Mouse (Mus musculus) mouse embryonic stem cell (cell line): ENCODE measurements around the gene Tmem11.
"Not testable (repeated sequence)": the region's sequence is repeated elsewhere in the genome, so short reads cannot be mapped to it uniquely, and the experiment has no call there.

ENCODE experiments used
- in situ Hi-C, 2 experiments: fragments of 300-500 bp; cut with MboI; formaldehyde crosslinking; loops; 1 replicate in 1 of 2; 3 replicates in 1 of 2; pipeline ENCODE4 v1.14.3; 2019 to 2020; ENCODE audit warnings: low sequenced_read_pairs in 2 of 2, low pct_unique_long_range_greater_than_20kb in 1 of 2, mixed read lengths in 1 of 2; ENCODE audit not compliant: unreplicated experiment in 1 of 2

Gene Tmem11

GRCm38 (mm10) chr11:60890744-60891143 is 11.7 kb upstream of the Tmem11 start:
- in situ Hi-C loops = no loop called here

GRCm38 (mm10) chr11:60890286-60890685 is 11.2 kb upstream of the Tmem11 start:
- in situ Hi-C loops = no loop called here

GRCm38 (mm10) chr11:60889861-60890260 is 10.8 kb upstream of the Tmem11 start:
- in situ Hi-C loops = no loop called here

- in situ Hi-C loops = not testable (repeated sequence)
These were observed 7.9 kb upstream of the Tmem11 start for GRCm38 (mm10) chr11:60886986-60887385.

- in situ Hi-C loops = no loop called here
These were observed 3.3 kb upstream of the Tmem11 start for GRCm38 (mm10) chr11:60882386-60882785.

- in situ Hi-C loops = no loop called here
These were observed 1.5 kb upstream of the Tmem11 start for GRCm38 (mm10) chr11:60880559-60880958.

GRCm38 (mm10) chr11:60879423-60879822 is 351 bp upstream of the Tmem11 start:
- in situ Hi-C loops = no loop called here

GRCm38 (mm10) chr11:60878056-60878612 is 938 bp downstream of the Tmem11 start:
- in situ Hi-C loops = no loop called here

GRCm38 (mm10) chr11:60873101-60873500 is 6.0 kb downstream of the Tmem11 start:
- in situ Hi-C loops = no loop called here

- in situ Hi-C loops = no loop called here
These were observed 7.7 kb downstream of the Tmem11 start for GRCm38 (mm10) chr11:60871409-60871808.

GRCm38 (mm10) chr11:60869471-60869870 is 9.6 kb downstream of the Tmem11 start:
- in situ Hi-C loops = not testable (repeated sequence)

- in situ Hi-C loops = no loop called here
These were observed 11.2 kb downstream of the Tmem11 start for GRCm38 (mm10) chr11:60867904-60868303.

GRCm38 (mm10) chr11:60867456-60867855 is 11.6 kb downstream of the Tmem11 start:
- in situ Hi-C loops = no loop called here

- in situ Hi-C loops = no loop called here
These were observed 13.1 kb downstream of the Tmem11 start for GRCm38 (mm10) chr11:60866021-60866420.

GRCm38 (mm10) chr11:60864916-60865315 is 14.2 kb downstream of the Tmem11 start:
- in situ Hi-C loops = no loop called here

- in situ Hi-C loops = no loop called here
These were observed 14.9 kb downstream of the Tmem11 start for GRCm38 (mm10) chr11:60864166-60864565.

- in situ Hi-C loops = no loop called here
These were observed 15.9 kb downstream of the Tmem11 start for GRCm38 (mm10) chr11:60863196-60863595.

GRCm38 (mm10) chr11:60861993-60862392 is 17.1 kb downstream of the Tmem11 start:
- in situ Hi-C loops = no loop called here

GRCm38 (mm10) chr11:60856587-60856986 is 22.5 kb downstream of the Tmem11 start:
- in situ Hi-C loops = no loop called here

- in situ Hi-C loops = no loop called here
These were observed 33.7 kb downstream of the Tmem11 start for GRCm38 (mm10) chr11:60845415-60845814.

- in situ Hi-C loops = no loop called here
These were observed 35.7 kb downstream of the Tmem11 start for GRCm38 (mm10) chr11:60843412-60843811.
